Mouse (Mus musculus): Measurements from ENCODE around the gene Zcwpw1. TPM values are rescaled to one million over a fixed set of nuclear protein-coding genes. Genes with fewer than 3 reads are reported as not detected.

The Zcwpw1 gene
- polyA plus RNA-seq, 1 experiment, result 15.5 TPM

GRCm38 (mm10) chr5:137796606-137797005 lies 9.0 kb downstream of the Zcwpw1 start:
- Histone ChIP-seq H3K9me3 (replicated peaks; ENCODE audit: control insufficient read depth, insufficient read depth, low read length, poor library complexity, severe bottlenecking) (no peaks in the 10 kb centered on the region), H3K9ac (ENCODE audit: low read depth, poor library complexity, severe bottlenecking) (no peak overlapping the region), H3K36me3 (ENCODE audit: control insufficient read depth, insufficient read depth, low read length, poor library complexity, severe bottlenecking) (no peaks in the 10 kb centered on the region), H3K27me3 (ENCODE audit: control insufficient read depth, insufficient read depth, low read length, poor library complexity, severe bottlenecking) (no peaks in the 10 kb centered on the region), H3K4me3 (ENCODE audit: low read depth, low read length) (no peak overlapping the region), H3K4me1 (ENCODE audit: control insufficient read depth, insufficient read depth, low read length) (no peaks in the 10 kb centered on the region), H3K27ac (ENCODE audit: insufficient read depth, low read length) (no peak overlapping the region)
- TF ChIP-seq POLR2A (IDR thresholded peaks at IDR 0.05; ENCODE audit: insufficient read depth, low read length) (no peak), EP300 (IDR thresholded peaks at IDR 0.05; ENCODE audit: insufficient read depth, low read depth, low read length) (no peak), CTCF (IDR thresholded peaks at IDR 0.05; ENCODE audit: low read depth, low read length) (no peak)

- Histone ChIP-seq H3K4me1 (ENCODE audit: control insufficient read depth, insufficient read depth, low read length) (no peaks in the 10 kb centered on the region), H3K27me3 (ENCODE audit: control insufficient read depth, insufficient read depth, low read length, poor library complexity, severe bottlenecking) (no peaks in the 10 kb centered on the region), H3K9ac (ENCODE audit: low read depth, poor library complexity, severe bottlenecking) (no peak overlapping the region), H3K27ac (ENCODE audit: insufficient read depth, low read length) (no peak overlapping the region), H3K36me3 (ENCODE audit: control insufficient read depth, insufficient read depth, low read length, poor library complexity, severe bottlenecking) (no peaks in the 10 kb centered on the region), H3K9me3 (replicated peaks; ENCODE audit: control insufficient read depth, insufficient read depth, low read length, poor library complexity, severe bottlenecking) (no peaks in the 10 kb centered on the region), H3K4me3 (ENCODE audit: low read depth, low read length) (no peak overlapping the region)
- TF ChIP-seq EP300 (IDR thresholded peaks at IDR 0.05; ENCODE audit: insufficient read depth, low read depth, low read length) (no peak), POLR2A (IDR thresholded peaks at IDR 0.05; ENCODE audit: insufficient read depth, low read length) (no peak), CTCF (IDR thresholded peaks at IDR 0.05; ENCODE audit: low read depth, low read length) (no peak)
These were observed 13.3 kb downstream of the Zcwpw1 start for GRCm38 (mm10) chr5:137800917-137801316.

- no peaks in the 10 kb centered on the region for H3K4me1 ChIP-seq (ENCODE audit: control insufficient read depth, insufficient read depth, low read length)
- no peak for TF ChIP-seq POLR2A (IDR thresholded peaks at IDR 0.05; ENCODE audit: insufficient read depth, low read length)
- no peak for TF ChIP-seq EP300 (IDR thresholded peaks at IDR 0.05; ENCODE audit: insufficient read depth, low read depth, low read length)
- TF ChIP-seq CTCF (IDR thresholded peaks at IDR 0.05; ENCODE audit: low read depth, low read length), result no peak
These were observed 18.6 kb downstream of the Zcwpw1 start for GRCm38 (mm10) chr5:137806158-137806557.

GRCm38 (mm10) chr5:137808316-137808715 lies 20.7 kb downstream of the Zcwpw1 start:
- Histone ChIP-seq H3K27ac (ENCODE audit: insufficient read depth, low read length) (no peak overlapping the region), H3K4me3 (ENCODE audit: low read depth, low read length) (no peak overlapping the region), H3K4me1 (ENCODE audit: control insufficient read depth, insufficient read depth, low read length) (no peaks in the 10 kb centered on the region), H3K27me3 (ENCODE audit: control insufficient read depth, insufficient read depth, low read length, poor library complexity, severe bottlenecking) (no peaks in the 10 kb centered on the region), H3K9ac (ENCODE audit: low read depth, poor library complexity, severe bottlenecking) (no peak overlapping the region), H3K36me3 (ENCODE audit: control insufficient read depth, insufficient read depth, low read length, poor library complexity, severe bottlenecking) (no peaks in the 10 kb centered on the region), H3K9me3 (replicated peaks; ENCODE audit: control insufficient read depth, insufficient read depth, low read length, poor library complexity, severe bottlenecking) (peaks cover 10% of the 10 kb centered on the region)
- TF ChIP-seq CTCF (IDR thresholded peaks at IDR 0.05; ENCODE audit: low read depth, low read length) (no peak), POLR2A (IDR thresholded peaks at IDR 0.05; ENCODE audit: insufficient read depth, low read length) (no peak)

More at GRCm38 (mm10) chr5:137806158-137806557, 18.6 kb downstream of the Zcwpw1 start:
- Histone ChIP-seq H3K9ac (ENCODE audit: low read depth, poor library complexity, severe bottlenecking) (no peak overlapping the region), H3K36me3 (ENCODE audit: control insufficient read depth, insufficient read depth, low read length, poor library complexity, severe bottlenecking) (no peaks in the 10 kb centered on the region), H3K27ac (ENCODE audit: insufficient read depth, low read length) (no peak overlapping the region), H3K9me3 (replicated peaks; ENCODE audit: control insufficient read depth, insufficient read depth, low read length, poor library complexity, severe bottlenecking) (no peaks in the 10 kb centered on the region), H3K4me3 (ENCODE audit: low read depth, low read length) (no peak overlapping the region), H3K27me3 (ENCODE audit: control insufficient read depth, insufficient read depth, low read length, poor library complexity, severe bottlenecking) (no peaks in the 10 kb centered on the region)

- peaks cover 8% of the 10 kb centered on the region for H3K9me3 ChIP-seq (replicated peaks; ENCODE audit: control insufficient read depth, insufficient read depth, low read length, poor library complexity, severe bottlenecking)
These were observed 30.0 kb downstream of the Zcwpw1 start for GRCm38 (mm10) chr5:137817466-137818222.

GRCm38 (mm10) chr5:137822126-137822525 lies 34.5 kb downstream of the Zcwpw1 start:
- H3K27me3 ChIP-seq (ENCODE audit: control insufficient read depth, insufficient read depth, low read length, poor library complexity, severe bottlenecking), result no peaks in the 10 kb centered on the region
- H3K4me1 ChIP-seq (ENCODE audit: control insufficient read depth, insufficient read depth, low read length), result peaks cover 3% of the 10 kb centered on the region
- H3K27ac ChIP-seq (ENCODE audit: insufficient read depth, low read length), result no peak overlapping the region
- TF ChIP-seq CTCF (IDR thresholded peaks at IDR 0.05; ENCODE audit: low read depth, low read length), result no peak
- TF ChIP-seq EP300 (IDR thresholded peaks at IDR 0.05; ENCODE audit: insufficient read depth, low read depth, low read length), result no peak
- TF ChIP-seq POLR2A (IDR thresholded peaks at IDR 0.05; ENCODE audit: insufficient read depth, low read length), result no peak
- H3K9me3 ChIP-seq (replicated peaks; ENCODE audit: control insufficient read depth, insufficient read depth, low read length, poor library complexity, severe bottlenecking), result no peaks in the 10 kb centered on the region; the same call in 1 of the 2 replicates
- no peak overlapping the region for H3K4me3 ChIP-seq (ENCODE audit: low read depth, low read length)
- H3K9ac ChIP-seq (ENCODE audit: low read depth, poor library complexity, severe bottlenecking), result no peak overlapping the region
- H3K36me3 ChIP-seq (ENCODE audit: control insufficient read depth, insufficient read depth, low read length, poor library complexity, severe bottlenecking), result no peaks in the 10 kb centered on the region

More at GRCm38 (mm10) chr5:137817466-137818222, 30.0 kb downstream of the Zcwpw1 start:
- no peak overlapping the region for H3K27ac ChIP-seq (ENCODE audit: insufficient read depth, low read length)
- H3K36me3 ChIP-seq (ENCODE audit: control insufficient read depth, insufficient read depth, low read length, poor library complexity, severe bottlenecking), result no peaks in the 10 kb centered on the region
- no peaks in the 10 kb centered on the region for H3K27me3 ChIP-seq (ENCODE audit: control insufficient read depth, insufficient read depth, low read length, poor library complexity, severe bottlenecking)
- TF ChIP-seq EP300 (IDR thresholded peaks at IDR 0.05; ENCODE audit: insufficient read depth, low read depth, low read length) (no peak), CTCF (IDR thresholded peaks at IDR 0.05; ENCODE audit: low read depth, low read length) (no peak), POLR2A (IDR thresholded peaks at IDR 0.05; ENCODE audit: insufficient read depth, low read length) (no peak)
- no peaks in the 10 kb centered on the region for H3K4me1 ChIP-seq (ENCODE audit: control insufficient read depth, insufficient read depth, low read length)
- H3K9ac ChIP-seq (ENCODE audit: low read depth, poor library complexity, severe bottlenecking), result no peak overlapping the region
- no peak overlapping the region for H3K4me3 ChIP-seq (ENCODE audit: low read depth, low read length)
